Mouse (Mus musculus): Measurements from ENCODE around the gene Cd209g. TPM values are rescaled to one million over a fixed set of nuclear protein-coding genes. Genes with fewer than 3 reads are reported as not detected.

Cd209g gene
- total and polyA plus RNA-seq, 3 experiments: 0.05 TPM; not detected in 2

DNA sequence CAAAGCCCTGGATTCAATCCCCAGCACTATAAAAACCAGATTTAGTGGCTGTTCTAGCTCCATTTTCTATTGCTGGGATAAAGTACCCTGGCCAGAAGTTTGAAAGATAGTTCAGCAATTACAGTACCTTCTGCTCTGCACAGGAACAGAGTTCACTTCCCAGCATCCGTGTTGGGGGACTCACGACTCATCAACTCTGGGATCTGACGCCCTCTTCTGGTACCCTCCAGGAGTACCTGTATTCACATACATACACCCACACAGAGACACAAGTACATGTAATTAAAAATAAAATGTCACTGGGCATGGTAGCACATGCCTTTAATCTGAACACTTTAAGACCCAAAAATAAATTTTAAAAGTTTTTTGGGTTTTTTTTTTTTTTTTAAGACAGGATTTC lies 38.6 kb downstream of the Cd209g start:
- ATAC-seq (ENCODE audit: extremely low read depth, insufficient number of reproducible peaks, low FRiP score, poor library complexity, severe bottlenecking) (no peak), DNase-seq (ENCODE audit: low spot score) (no peak)
- H3K4me1 ChIP-seq (ENCODE audit: insufficient read depth, low read depth, low read length): no peaks in the 10 kb centered on the region; the same call in 1 of the 2 replicates
- H3K36me3 ChIP-seq (replicated peaks): no peaks in the 10 kb centered on the region
- H3K27me3 ChIP-seq (ENCODE audit: insufficient read depth, low read length): no peaks in the 10 kb centered on the region
- TF ChIP-seq CTCF (IDR thresholded peaks at IDR 0.05; ENCODE audit: low read depth, low read length) (no peak), GATA2 (IDR thresholded peaks at IDR 0.05; ENCODE audit: borderline replicate concordance, low read depth, low read length) (no peak), TAL1 (conservative IDR thresholded peaks at IDR 0.05; ENCODE audit: low read depth, low read length) (no peak), GATA1 (IDR thresholded peaks at IDR 0.05; ENCODE audit: borderline replicate concordance, low read length) (no peak), POLR2AphosphoS5 (IDR thresholded peaks at IDR 0.05; ENCODE audit: insufficient replicate concordance, low read depth, low read length) (no peak)
- H3K4me3 ChIP-seq (ENCODE audit: low read depth, low read length): no peak overlapping the region
- H3K9me3 ChIP-seq (replicated peaks): no peaks in the 10 kb centered on the region

DNA sequence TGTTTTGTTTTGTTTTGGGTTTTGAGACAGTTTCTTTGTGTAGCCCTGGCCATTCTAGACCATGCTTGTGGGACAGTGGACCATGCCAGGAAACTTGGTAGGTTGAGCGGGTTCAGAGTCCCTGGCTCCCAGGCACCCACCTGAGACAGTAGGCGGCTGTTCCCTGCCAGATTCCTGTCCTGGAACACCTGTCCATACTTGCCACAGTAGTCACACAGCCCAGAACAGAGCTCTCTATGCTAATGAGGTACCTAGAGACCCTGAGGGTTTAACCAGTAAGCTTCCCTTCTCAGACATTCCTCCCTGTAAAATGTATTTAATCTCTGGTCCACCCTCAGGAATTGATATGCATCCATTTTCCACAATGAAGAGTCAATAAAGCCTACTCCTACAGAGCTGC lies 40.1 kb downstream of the Cd209g start:
- H3K4me1 ChIP-seq (ENCODE audit: insufficient read depth, low read depth, low read length): no peaks in the 10 kb centered on the region
- H3K27me3 ChIP-seq (ENCODE audit: insufficient read depth, low read length): no peaks in the 10 kb centered on the region
- DNase-seq (ENCODE audit: low spot score) (no peak), ATAC-seq (ENCODE audit: extremely low read depth, insufficient number of reproducible peaks, low FRiP score, poor library complexity, severe bottlenecking) (no peak)
- no peaks in the 10 kb centered on the region for H3K36me3 ChIP-seq (replicated peaks)
- H3K4me3 ChIP-seq (ENCODE audit: low read depth, low read length): no peak overlapping the region
- no peaks in the 10 kb centered on the region for H3K9me3 ChIP-seq (replicated peaks)
- TF ChIP-seq GATA2 (IDR thresholded peaks at IDR 0.05; ENCODE audit: borderline replicate concordance, low read depth, low read length) (no peak), TAL1 (conservative IDR thresholded peaks at IDR 0.05; ENCODE audit: low read depth, low read length) (no peak), GATA1 (IDR thresholded peaks at IDR 0.05; ENCODE audit: borderline replicate concordance, low read length) (no peak), CTCF (IDR thresholded peaks at IDR 0.05; ENCODE audit: low read depth, low read length) (no peak), POLR2AphosphoS5 (IDR thresholded peaks at IDR 0.05; ENCODE audit: insufficient replicate concordance, low read depth, low read length) (no peak)

DNA sequence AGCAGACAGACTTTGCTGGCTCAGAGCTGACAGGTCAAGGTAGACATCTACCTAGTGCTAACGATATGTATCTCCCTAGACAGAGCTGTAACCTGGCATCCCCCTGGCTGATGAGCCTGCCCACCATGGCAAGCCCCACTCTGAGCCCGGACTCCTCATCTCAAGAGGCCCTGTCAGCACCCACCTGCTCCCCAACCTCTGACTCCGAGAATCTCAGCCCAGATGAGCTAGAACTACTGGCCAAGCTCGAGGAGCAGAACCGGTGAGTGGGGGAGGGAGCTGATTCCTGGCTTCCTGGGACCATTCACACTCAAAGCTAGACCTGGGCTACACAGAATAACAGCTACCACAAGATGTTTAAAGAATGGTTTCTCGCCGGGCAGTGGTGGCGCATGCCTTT lies 49.5 kb downstream of the Cd209g start:
- ATAC-seq (ENCODE audit: extremely low read depth, insufficient number of reproducible peaks, low FRiP score, poor library complexity, severe bottlenecking): no peak
- Histone ChIP-seq H3K9me3 (replicated peaks) (no peaks in the 10 kb centered on the region), H3K4me3 (ENCODE audit: low read depth, low read length) (no peak overlapping the region), H3K4me1 (ENCODE audit: insufficient read depth, low read depth, low read length) (no peaks in the 10 kb centered on the region), H3K36me3 (replicated peaks) (peaks cover 31% of the 10 kb centered on the region), H3K27me3 (ENCODE audit: insufficient read depth, low read length) (no peaks in the 10 kb centered on the region)
- TF ChIP-seq GATA2 (IDR thresholded peaks at IDR 0.05; ENCODE audit: borderline replicate concordance, low read depth, low read length) (no peak), GATA1 (IDR thresholded peaks at IDR 0.05; ENCODE audit: borderline replicate concordance, low read length) (no peak), POLR2AphosphoS5 (IDR thresholded peaks at IDR 0.05; ENCODE audit: insufficient replicate concordance, low read depth, low read length) (no peak)
- no peak for DNase-seq (ENCODE audit: low spot score)

DNA sequence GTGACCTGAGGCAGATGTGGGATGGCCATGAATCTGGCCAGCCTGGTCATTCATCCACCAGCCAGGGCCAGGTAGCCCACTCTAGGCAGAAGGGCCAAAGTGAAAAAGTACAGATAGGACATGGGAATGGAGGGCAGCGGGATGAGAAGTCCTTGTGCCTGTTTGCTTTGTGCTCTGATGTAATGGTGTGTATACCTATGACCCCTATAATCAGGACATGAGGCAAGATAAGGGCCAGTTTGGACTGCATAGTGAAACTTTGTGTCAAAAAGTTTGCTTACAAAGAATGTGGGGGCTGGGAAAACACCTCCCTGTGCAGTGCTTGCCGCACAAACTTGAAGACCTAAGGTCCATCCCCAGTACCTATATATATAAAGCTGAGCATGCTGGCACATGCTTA lies 52.3 kb downstream of the Cd209g start:
- DNase-seq (ENCODE audit: low spot score): no peak
- TF ChIP-seq CTCF (IDR thresholded peaks at IDR 0.05; ENCODE audit: low read depth, low read length): no peak
- TF ChIP-seq GATA2 (IDR thresholded peaks at IDR 0.05; ENCODE audit: borderline replicate concordance, low read depth, low read length): no peak
- no peak for TF ChIP-seq POLR2AphosphoS5 (IDR thresholded peaks at IDR 0.05; ENCODE audit: insufficient replicate concordance, low read depth, low read length)
- no peak for TF ChIP-seq GATA1 (IDR thresholded peaks at IDR 0.05; ENCODE audit: borderline replicate concordance, low read length)
- TF ChIP-seq TAL1 (conservative IDR thresholded peaks at IDR 0.05; ENCODE audit: low read depth, low read length): no peak
- no peak for ATAC-seq (ENCODE audit: extremely low read depth, insufficient number of reproducible peaks, low FRiP score, poor library complexity, severe bottlenecking)
- Histone ChIP-seq H3K27me3 (ENCODE audit: insufficient read depth, low read length) (no peaks in the 10 kb centered on the region), H3K36me3 (replicated peaks) (peaks cover 31% of the 10 kb centered on the region), H3K9me3 (replicated peaks) (no peaks in the 10 kb centered on the region), H3K4me1 (ENCODE audit: insufficient read depth, low read depth, low read length) (peaks cover 3% of the 10 kb centered on the region; the same call in 1 of the 2 replicates), H3K4me3 (ENCODE audit: low read depth, low read length) (no peak overlapping the region)

Other genes starting within 250 kb of the Cd209g start
- gene Cd209b, start 207.3 kb upstream of the Cd209g start, total RNA-seq (2014; fragmentation: Nextera tagmentation): not detected in 2 replicates
- 0.05 and 0.12 TPM in 2 replicates for gene Cd209b, start 207.3 kb upstream of the Cd209g start, total RNA-seq (2017)
- not detected in 2 replicates for gene Cd209b, start 207.3 kb upstream of the Cd209g start, polyA plus RNA-seq (2012)
- gene Cd209c, start 179.4 kb upstream of the Cd209g start, total RNA-seq (2014; fragmentation: Nextera tagmentation): not detected in 2 replicates
- gene Cd209c, start 179.4 kb upstream of the Cd209g start, total RNA-seq (2017): 0.35 and 0.71 TPM in 2 replicates
- gene Cd209c, start 179.4 kb upstream of the Cd209g start, polyA plus RNA-seq (2012): not detected in 2 replicates
- gene Cd209f, start 28.3 kb upstream of the Cd209g start, total RNA-seq (2014; fragmentation: Nextera tagmentation): not detected in 2 replicates
- 0.38 TPM in 1 of 2 replicates, not detected in the other for gene Cd209f, start 28.3 kb upstream of the Cd209g start, total RNA-seq (2017)
- 0.04 TPM in 1 of 2 replicates, not detected in the other for gene Cd209f, start 28.3 kb upstream of the Cd209g start, polyA plus RNA-seq (2012)
- 12.7 and 12.8 TPM in 2 replicates for gene Evi5l, start 32.5 kb downstream of the Cd209g start, total RNA-seq (2014; fragmentation: Nextera tagmentation)
- 8.5 and 13.1 TPM in 2 replicates for gene Evi5l, start 32.5 kb downstream of the Cd209g start, total RNA-seq (2017)
- 9.7 and 11.5 TPM in 2 replicates for gene Evi5l, start 32.5 kb downstream of the Cd209g start, polyA plus RNA-seq (2012)
- 0.29 and 0.60 TPM in 2 replicates for gene Prr36, start 83.4 kb downstream of the Cd209g start, total RNA-seq (2014; fragmentation: Nextera tagmentation)
- gene Prr36, start 83.4 kb downstream of the Cd209g start, total RNA-seq (2017): 0.16 and 0.23 TPM in 2 replicates
- gene Prr36, start 83.4 kb downstream of the Cd209g start, polyA plus RNA-seq (2012): 0.23 and 0.36 TPM in 2 replicates
- gene Lrrc8e, start 92.7 kb downstream of the Cd209g start, total RNA-seq (2014; fragmentation: Nextera tagmentation): 0.19 and 0.23 TPM in 2 replicates
- 0.93 and 2.6 TPM in 2 replicates for gene Lrrc8e, start 92.7 kb downstream of the Cd209g start, total RNA-seq (2017)
- gene Lrrc8e, start 92.7 kb downstream of the Cd209g start, polyA plus RNA-seq (2012): 0.02 and 0.04 TPM in 2 replicates
- 35.3 and 42.2 TPM in 2 replicates for gene Map2k7, start 104.6 kb downstream of the Cd209g start, total RNA-seq (2014; fragmentation: Nextera tagmentation)
- gene Map2k7, start 104.6 kb downstream of the Cd209g start, total RNA-seq (2017): 32.1 and 34.4 TPM in 2 replicates
- gene Map2k7, start 104.6 kb downstream of the Cd209g start, polyA plus RNA-seq (2012): 151 and 153 TPM in 2 replicates
- 3.8 and 7.0 TPM in 2 replicates for gene Gm49320, start 104.8 kb downstream of the Cd209g start, total RNA-seq (2014; fragmentation: Nextera tagmentation)
- 0.23 TPM in 1 of 2 replicates, not detected in the other for gene Gm49320, start 104.8 kb downstream of the Cd209g start, total RNA-seq (2017)
- 0.24 and 2.3 TPM in 2 replicates for gene Gm49320, start 104.8 kb downstream of the Cd209g start, polyA plus RNA-seq (2012)
- 20.1 and 21.3 TPM in 2 replicates for gene Tgfbr3l, start 114.1 kb downstream of the Cd209g start, total RNA-seq (2014; fragmentation: Nextera tagmentation)
- 2.8 and 4.5 TPM in 2 replicates for gene Tgfbr3l, start 114.1 kb downstream of the Cd209g start, total RNA-seq (2017)
- 34.8 and 35.0 TPM in 2 replicates for gene Tgfbr3l, start 114.1 kb downstream of the Cd209g start, polyA plus RNA-seq (2012)
- gene Snapc2, start 119.0 kb downstream of the Cd209g start, total RNA-seq (2014; fragmentation: Nextera tagmentation): 10.6 and 10.9 TPM in 2 replicates
- gene Snapc2, start 119.0 kb downstream of the Cd209g start, total RNA-seq (2017): 9.1 and 13.5 TPM in 2 replicates
- gene Snapc2, start 119.0 kb downstream of the Cd209g start, polyA plus RNA-seq (2012): 49.5 and 66.0 TPM in 2 replicates
- 2.1 TPM in 1 of 2 replicates, not detected in the other for gene Ctxn1, start 125.2 kb downstream of the Cd209g start, total RNA-seq (2014; fragmentation: Nextera tagmentation)
- 0.11 and 0.29 TPM in 2 replicates for gene Ctxn1, start 125.2 kb downstream of the Cd209g start, total RNA-seq (2017)
- gene Ctxn1, start 125.2 kb downstream of the Cd209g start, polyA plus RNA-seq (2012): 1.6 and 2.0 TPM in 2 replicates
- 81.8 and 94.6 TPM in 2 replicates for gene Timm44, start 141.8 kb downstream of the Cd209g start, total RNA-seq (2014; fragmentation: Nextera tagmentation)
- 113 and 123 TPM in 2 replicates for gene Timm44, start 141.8 kb downstream of the Cd209g start, total RNA-seq (2017)
- gene Timm44, start 141.8 kb downstream of the Cd209g start, polyA plus RNA-seq (2012): 65.3 and 81.1 TPM in 2 replicates
- gene Ccl25, start 191.1 kb downstream of the Cd209g start, total RNA-seq (2014; fragmentation: Nextera tagmentation): 64.9 and 69.3 TPM in 2 replicates
- 16.0 and 18.1 TPM in 2 replicates for gene Ccl25, start 191.1 kb downstream of the Cd209g start, total RNA-seq (2017)
- gene Ccl25, start 191.1 kb downstream of the Cd209g start, polyA plus RNA-seq (2012): 1.1 and 1.9 TPM in 2 replicates
- 162 and 168 TPM in 2 replicates for gene Elavl1, start 191.3 kb downstream of the Cd209g start, total RNA-seq (2014; fragmentation: Nextera tagmentation)
- 92.5 and 98.1 TPM in 2 replicates for gene Elavl1, start 191.3 kb downstream of the Cd209g start, total RNA-seq (2017)
- 110 and 125 TPM in 2 replicates for gene Elavl1, start 191.3 kb downstream of the Cd209g start, polyA plus RNA-seq (2012)

Data from G1E (cell line).